Mouse (Mus musculus) heart, embryonic 11.5 days (tissue): ENCODE measurements at regions not wholly inside any gene's neighbourhood (a gene's known extent, or its start where the extent isn't known, plus 50 kb on each side); places are given as distances from the start of the nearest gene placed in this dataset.
A peak's percentile ranks its signal among the peaks of the same experiment; 100 is the strongest.

Source experiments
- microRNA counts: library from miRNA; unstranded; fragments of <30 nt; microRNA quantifications from one replicate; lab custom pipeline; 2015
- microRNA-seq: library from miRNA; unstranded; fragments of <30 nt; microRNA quantifications from one replicate; pipeline ENCODE4, GENCODE M21; 2016; ENCODE audit warnings: borderline number of aligned reads

MicroRNAs in the stretch of these regions (microRNA counts, 519-probe panel; counts per million panel counts)
- microRNA mmu-miR-221 (lab: Ali Mortazavi, UCI) (32.2 counts per million), microRNA mmu-miR-222 (lab: Ali Mortazavi, UCI) (32.2 counts per million)

Small RNAs in the stretch of these regions (microRNA-seq; reads per million reads assigned to microRNA genes)
- 39.5 reads per million, percentile 56 among the genes with 10 or more reads in this experiment for gene Mir221
- 18.9 reads per million, percentile 50 among the genes with 10 or more reads in this experiment for gene Mir222
